Mouse (Mus musculus) limb, embryonic 13.5 days (tissue): ENCODE measurements at regions not wholly inside any gene's neighbourhood (a gene's known extent, or its start where the extent isn't known, plus 50 kb on each side); places are given as distances from the start of the nearest gene placed in this dataset.

Source experiments
- ATAC-seq: fragments of 200-750 bp; cut with Nextera tagmentation; 2 replicates; pipeline ENCODE4 v1.8.0; 2017; ENCODE audit warnings: low read depth, moderate number of reproducible peaks, moderate TSS enrichment; ENCODE audit not compliant: low FRiP score
- H3K27ac ChIP-seq: fragments of 300-500 bp; sonication (generic); 2 replicates; pipeline ENCODE4 v1.5.1; 2015; ENCODE audit warnings: inconsistent platforms, mild to moderate bottlenecking, moderate library complexity
- H3K27me3 ChIP-seq: fragments of 300-500 bp; sonication (generic); 2 replicates; pipeline ENCODE4 v1.6.1; 2015; ENCODE audit warnings: mild to moderate bottlenecking, inconsistent platforms
- H3K36me3 ChIP-seq: fragments of 300-500 bp; sonication (generic); 2 replicates; pipeline ENCODE4 v1.6.1; 2015; ENCODE audit warnings: inconsistent platforms, mild to moderate bottlenecking, moderate library complexity
- H3K4me1 ChIP-seq: fragments of 300-500 bp; sonication (generic); 2 replicates; pipeline ENCODE4 v1.6.1; 2015; ENCODE audit warnings: inconsistent platforms
- H3K4me2 ChIP-seq: fragments of 300-500 bp; sonication (generic); replicated peaks from 2 replicates; pipeline ENCODE4 v1.6.1; 2015; ENCODE audit warnings: inconsistent platforms, mild to moderate bottlenecking, moderate library complexity
- H3K4me3 ChIP-seq: fragments of 300-500 bp; sonication (generic); 2 replicates; pipeline ENCODE4 v1.5.1; 2015; ENCODE audit warnings: moderate library complexity, mild to moderate bottlenecking, inconsistent platforms
- H3K9ac ChIP-seq: fragments of 300-500 bp; sonication (generic); 2 replicates; pipeline ENCODE4 v1.6.1; 2015; ENCODE audit warnings: mild to moderate bottlenecking, inconsistent platforms
- H3K9me3 ChIP-seq: fragments of 300-500 bp; sonication (generic); 2 replicates; pipeline ENCODE4 v1.6.1; 2016; ENCODE audit warnings: inconsistent platforms
- WGBS: fragments of 180-500 bp; shearing (Covaris S2); methylation state at CpG from one replicate; pipeline ENCODE4 v1.1.7; 2015; 5-methylcytosine and 5-hydroxymethylcytosine counted together

GRCm38 (mm10) chr11:33061570-33061969, 85.6 kb downstream of the Fgf18 start:
- H3K4me3 ChIP-seq: no peak overlapping the region
- 79% methylated on average over 4 of the region's 4 CpGs for WGBS
- H3K9me3 ChIP-seq: no peaks in the 10 kb centered on the region
- ATAC-seq: no peak
- H3K9ac ChIP-seq: no peak overlapping the region
- H3K27ac ChIP-seq: no peak overlapping the region
- H3K4me1 ChIP-seq: 0 out of 2 replicates have a peak, but pooled peaks cover 5% of the 10 kb centered on the region
- no peaks in the 10 kb centered on the region for H3K36me3 ChIP-seq
- H3K4me2 ChIP-seq: no peak overlapping the region
- H3K27me3 ChIP-seq: 0 out of 2 replicates have a peak, but pooled peaks cover 7% of the 10 kb centered on the region

GRCm38 (mm10) chr11:33060352-33060751, 86.8 kb downstream of the Fgf18 start:
- H3K27me3 ChIP-seq: 0 out of 2 replicates have a peak, but pooled peaks cover 7% of the 10 kb centered on the region
- no peak overlapping the region for H3K9ac ChIP-seq
- no peak overlapping the region for H3K27ac ChIP-seq
- no peak overlapping the region for H3K4me2 ChIP-seq
- ATAC-seq: no peak; the same call in 1 of the 2 replicates
- no peaks in the 10 kb centered on the region for H3K9me3 ChIP-seq
- no peaks in the 10 kb centered on the region for H3K36me3 ChIP-seq
- 54% methylated on average over 3 of the region's 3 CpGs for WGBS
- no peak overlapping the region for H3K4me3 ChIP-seq
- 0 out of 2 replicates have a peak, but pooled peaks cover 9% of the 10 kb centered on the region for H3K4me1 ChIP-seq

DNA sequence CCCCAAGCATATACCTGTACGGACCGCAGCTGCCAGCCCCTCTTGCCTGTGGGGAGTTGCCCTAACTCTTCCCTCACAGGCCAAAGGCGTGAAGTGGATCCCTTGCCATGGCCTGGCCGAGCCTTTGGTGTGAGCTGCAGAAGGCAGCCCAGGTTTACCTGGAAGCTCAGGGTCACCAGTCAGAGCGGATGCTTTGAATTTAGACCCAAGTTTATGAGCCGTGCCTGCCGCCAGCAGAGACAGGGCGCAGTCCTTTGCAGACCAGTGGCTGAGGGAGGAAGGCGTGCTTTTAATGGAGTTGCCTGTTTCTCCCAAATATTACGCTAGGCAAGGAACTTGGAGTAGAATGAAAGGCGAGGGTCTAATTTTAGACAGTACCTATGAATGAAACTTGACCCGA, 97.0 kb downstream of the Fgf18 start:
- H3K9me3 ChIP-seq: no peaks in the 10 kb centered on the region
- H3K4me1 ChIP-seq: peaks cover 29% of the 10 kb centered on the region
- H3K27me3 ChIP-seq: 0 out of 2 replicates have a peak, but pooled peaks cover 4% of the 10 kb centered on the region
- no peaks in the 10 kb centered on the region for H3K36me3 ChIP-seq
- H3K9ac ChIP-seq: 0 out of 2 replicates have a peak overlapping the region, but pooled peaks have one; percentile 50
- peak; percentile 28; the same call in 1 of the 2 replicates for ATAC-seq
- no peak overlapping the region for H3K27ac ChIP-seq
- no peak overlapping the region for H3K4me3 ChIP-seq
- peak overlapping the region; percentile 33 for H3K4me2 ChIP-seq
- WGBS: 24% methylated on average over 12 of the region's 12 CpGs

- Histone ChIP-seq H3K27ac (0 out of 2 replicates have a peak overlapping the region, but pooled peaks have one; percentile 39), H3K27me3 (no peaks in the 10 kb centered on the region), H3K4me1 (peaks cover 4% of the 10 kb centered on the region; the same call in 1 of the 2 replicates), H3K4me3 (no peak overlapping the region), H3K36me3 (no peaks in the 10 kb centered on the region), H3K9ac (no peak overlapping the region), H3K4me2 (no peak overlapping the region), H3K9me3 (no peaks in the 10 kb centered on the region)
- WGBS: 61% methylated on average over 10 of the region's 10 CpGs
- peak; percentile 78 for ATAC-seq
Observed at GRCm38 (mm10) chr11:33039854-33040792, 107.1 kb downstream of the Fgf18 start.

- Histone ChIP-seq H3K9me3 (no peaks in the 10 kb centered on the region), H3K9ac (no peak overlapping the region), H3K4me3 (no peak overlapping the region), H3K27me3 (no peaks in the 10 kb centered on the region), H3K4me1 (peaks cover 4% of the 10 kb centered on the region; the same call in 1 of the 2 replicates), H3K4me2 (no peak overlapping the region), H3K36me3 (no peaks in the 10 kb centered on the region), H3K27ac (no peak overlapping the region)
- ATAC-seq: no peak
- WGBS: 86% methylated on average over 4 of the region's 4 CpGs
Observed at GRCm38 (mm10) chr11:33036367-33036766, 110.8 kb downstream of the Fgf18 start.

DNA sequence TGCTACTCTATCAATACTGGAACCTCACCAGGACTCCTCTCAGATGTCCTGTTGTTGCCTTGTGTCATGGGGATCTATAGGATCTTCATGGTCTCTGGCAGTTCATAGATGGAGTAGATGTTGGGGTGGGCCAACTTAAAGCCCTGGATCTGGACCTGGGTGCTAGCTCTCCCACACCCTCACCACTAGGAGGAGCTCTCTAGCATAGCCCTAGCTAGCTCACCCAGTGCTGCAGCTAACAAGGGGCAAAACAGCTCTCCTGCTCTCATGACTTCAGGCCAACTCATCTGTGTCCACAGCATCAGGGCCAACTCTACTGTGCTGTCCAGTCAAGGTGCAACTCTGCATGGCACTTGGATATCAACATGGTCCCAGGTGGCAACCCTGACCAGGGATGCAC, 118.3 kb downstream of the Fgf18 start:
- Histone ChIP-seq H3K9me3 (no peaks in the 10 kb centered on the region; the same call in 1 of the 2 replicates), H3K4me2 (no peak overlapping the region), H3K4me1 (no peaks in the 10 kb centered on the region), H3K27me3 (no peaks in the 10 kb centered on the region), H3K36me3 (no peaks in the 10 kb centered on the region), H3K27ac (no peak overlapping the region), H3K9ac (no peak overlapping the region), H3K4me3 (no peak overlapping the region)
- ATAC-seq: no peak

DNA sequence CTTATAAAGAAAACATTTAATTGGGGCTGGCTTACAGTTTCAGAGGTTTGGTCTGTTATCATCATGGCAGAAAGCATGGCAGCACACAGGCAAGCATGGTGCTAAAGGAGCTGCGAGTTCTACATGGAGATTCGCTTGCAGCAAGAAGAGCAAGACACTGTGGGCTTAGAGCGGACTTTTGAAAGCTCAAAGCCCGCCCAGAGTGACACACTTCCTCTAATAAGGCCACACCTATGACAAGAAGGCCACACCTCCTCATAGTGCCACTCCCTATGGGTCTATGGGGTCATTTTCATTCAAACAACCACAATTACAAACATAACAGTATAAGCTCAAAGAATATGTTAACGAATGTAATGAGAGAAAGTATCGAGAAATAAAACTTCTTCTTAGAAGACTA, 120.1 kb downstream of the Fgf18 start:
- no peaks in the 10 kb centered on the region for H3K4me1 ChIP-seq
- whole genome bisulfite sequencing: 89% methylated on average over 6 of the region's 6 CpGs

GRCm38 (mm10) chr11:33013229-33014185, 133.7 kb downstream of the Fgf18 start:
- H3K9ac ChIP-seq: no peak overlapping the region

More for the DNA sequence above, 120.1 kb downstream of the Fgf18 start:
- no peaks in the 10 kb centered on the region for H3K36me3 ChIP-seq
- no peak overlapping the region for H3K4me2 ChIP-seq
- no peak overlapping the region for H3K9ac ChIP-seq
- no peak overlapping the region for H3K27ac ChIP-seq
- no peak for ATAC-seq
- H3K27me3 ChIP-seq: no peaks in the 10 kb centered on the region
- no peaks in the 10 kb centered on the region; the same call in 1 of the 2 replicates for H3K9me3 ChIP-seq
- no peak overlapping the region for H3K4me3 ChIP-seq

DNA sequence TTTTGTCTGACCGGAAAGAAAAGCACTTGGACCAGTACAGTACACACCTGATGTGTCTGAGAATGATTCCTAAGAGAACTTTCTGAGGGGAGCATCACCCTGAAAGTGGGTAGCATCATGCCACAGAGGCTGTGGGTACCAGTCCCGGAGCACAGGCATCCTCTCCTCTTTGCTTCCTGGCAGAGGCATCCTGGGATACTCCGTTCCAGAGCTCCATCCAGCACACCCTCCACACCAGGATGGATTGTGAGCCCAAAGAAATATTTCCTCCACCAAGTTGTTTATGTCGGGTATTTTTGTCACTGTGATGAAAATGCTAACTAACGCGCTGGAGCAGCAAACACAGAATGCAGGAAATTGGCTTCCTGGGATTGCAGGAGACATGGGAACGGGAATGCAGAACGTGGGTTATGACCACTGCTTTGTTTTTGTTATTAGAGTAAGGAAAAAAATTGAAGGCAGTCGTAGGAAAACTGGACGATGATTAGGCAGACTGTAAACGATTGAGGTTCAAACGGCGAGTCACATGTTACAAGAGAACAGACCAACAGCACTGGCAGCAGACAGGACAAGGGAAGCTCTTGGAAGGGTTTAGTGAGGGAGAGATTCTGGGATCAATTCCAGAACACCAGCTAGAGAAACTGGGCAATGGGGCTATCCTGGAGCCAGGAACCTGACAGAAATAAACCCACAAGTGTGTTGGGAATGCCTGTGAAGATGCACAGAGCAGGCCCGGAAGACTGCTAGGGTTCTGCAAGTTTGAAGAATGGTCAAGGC, 134.6 kb downstream of the Fgf18 start:
- Histone ChIP-seq H3K4me3 (no peak overlapping the region), H3K4me2 (no peak overlapping the region), H3K9me3 (no peaks in the 10 kb centered on the region), H3K4me1 (peaks cover 16% of the 10 kb centered on the region), H3K27me3 (no peaks in the 10 kb centered on the region), H3K36me3 (no peaks in the 10 kb centered on the region), H3K27ac (peak overlapping the region; percentile 11; the same call in 1 of the 2 replicates), H3K9ac (no peak overlapping the region)
- WGBS: 59% methylated on average over 14 of the region's 14 CpGs
- no peak for ATAC-seq

More at GRCm38 (mm10) chr11:33013229-33014185, 133.7 kb downstream of the Fgf18 start:
- H3K27ac ChIP-seq: peak overlapping the region; percentile 11; the same call in 1 of the 2 replicates
- peaks cover 16% of the 10 kb centered on the region for H3K4me1 ChIP-seq
- no peaks in the 10 kb centered on the region for H3K27me3 ChIP-seq
- H3K9me3 ChIP-seq: no peaks in the 10 kb centered on the region
- H3K36me3 ChIP-seq: no peaks in the 10 kb centered on the region
- H3K4me2 ChIP-seq: no peak overlapping the region
- no peak overlapping the region for H3K4me3 ChIP-seq
- ATAC-seq: peak; percentile 36; the same call in 1 of the 2 replicates
- 74% methylated on average over 17 of the region's 17 CpGs for WGBS

DNA sequence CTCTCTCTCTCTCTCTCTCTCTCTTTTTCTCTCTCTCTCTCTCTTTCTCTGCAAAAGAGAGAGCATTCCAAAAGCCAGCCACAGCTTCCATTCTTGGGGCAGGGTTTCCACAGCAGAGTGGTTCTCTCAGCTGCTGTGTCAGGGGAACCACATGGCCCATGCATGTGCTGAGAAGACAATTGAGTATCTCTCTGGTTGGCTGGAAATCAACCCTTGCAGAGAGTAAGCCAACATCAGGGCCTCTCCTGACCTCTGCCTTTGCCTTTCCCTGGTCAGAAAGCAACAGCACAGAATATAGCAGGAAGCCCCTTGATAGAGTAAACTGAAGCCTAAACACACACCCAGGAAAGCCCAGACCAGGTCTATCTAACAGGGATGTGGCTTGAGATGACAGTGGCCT, 138.6 kb downstream of the Fgf18 start:
- H3K9ac ChIP-seq: no peak overlapping the region
- no peak for ATAC-seq
- H3K4me2 ChIP-seq: no peak overlapping the region
- H3K4me3 ChIP-seq: no peak overlapping the region
- no peaks in the 10 kb centered on the region for H3K27me3 ChIP-seq
- no peaks in the 10 kb centered on the region for H3K36me3 ChIP-seq
- no peaks in the 10 kb centered on the region for H3K9me3 ChIP-seq
- H3K27ac ChIP-seq: no peak overlapping the region
- peaks cover 26% of the 10 kb centered on the region for H3K4me1 ChIP-seq

DNA sequence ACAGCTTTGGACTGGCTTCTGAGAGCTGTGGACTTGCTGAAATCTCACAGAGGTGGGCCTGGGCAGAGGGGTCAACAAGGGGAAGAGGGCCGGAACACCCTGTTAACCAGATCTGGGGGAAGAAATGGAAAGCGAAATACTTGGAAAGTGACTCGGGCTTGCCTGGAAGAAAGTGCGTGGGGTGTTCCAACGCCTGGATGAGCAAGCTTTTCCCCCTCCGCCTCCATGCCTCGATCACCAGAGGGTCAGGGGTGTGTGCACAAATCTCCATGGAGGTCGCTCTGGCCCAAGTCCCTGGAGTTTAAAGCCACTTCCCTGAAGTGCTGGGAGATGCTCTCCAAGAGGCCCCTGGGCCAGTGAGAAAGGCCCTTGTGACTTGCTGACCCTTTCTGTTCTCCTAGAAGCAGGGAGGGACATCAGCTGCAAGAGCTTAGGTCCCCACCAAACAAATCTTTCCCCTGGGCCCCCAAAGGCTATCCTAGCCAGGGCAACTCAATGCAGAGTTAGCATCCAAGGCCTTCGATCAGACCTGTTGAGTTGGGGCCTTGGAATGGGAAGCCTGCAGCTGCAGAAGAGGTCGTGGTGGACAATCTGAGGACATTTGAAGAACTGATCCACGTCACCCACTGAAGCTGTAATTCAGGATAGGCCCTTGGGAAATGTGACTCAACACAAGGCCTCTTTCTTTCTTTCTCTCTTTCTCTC, 139.2 kb downstream of the Fgf18 start:
- no peaks in the 10 kb centered on the region for H3K27me3 ChIP-seq
- H3K9me3 ChIP-seq: no peaks in the 10 kb centered on the region
- ATAC-seq: no peak
- peaks cover 20% of the 10 kb centered on the region for H3K4me1 ChIP-seq
- no peak overlapping the region for H3K9ac ChIP-seq
- no peak overlapping the region for H3K4me3 ChIP-seq
- no peaks in the 10 kb centered on the region for H3K36me3 ChIP-seq
- WGBS: 90% methylated on average over 11 of the region's 11 CpGs
- no peak overlapping the region for H3K4me2 ChIP-seq
- no peak overlapping the region for H3K27ac ChIP-seq
